Mouse (Mus musculus) ES-CJ7 (cell line): ENCODE data around the gene Adgrf4.

ENCODE experiments used
- DNase-seq: peaks from one replicate; pipeline ENCODE4 v3.0.0; 2011; ENCODE audit warnings: low read depth, low spot score

The Adgrf4 gene

DNA sequence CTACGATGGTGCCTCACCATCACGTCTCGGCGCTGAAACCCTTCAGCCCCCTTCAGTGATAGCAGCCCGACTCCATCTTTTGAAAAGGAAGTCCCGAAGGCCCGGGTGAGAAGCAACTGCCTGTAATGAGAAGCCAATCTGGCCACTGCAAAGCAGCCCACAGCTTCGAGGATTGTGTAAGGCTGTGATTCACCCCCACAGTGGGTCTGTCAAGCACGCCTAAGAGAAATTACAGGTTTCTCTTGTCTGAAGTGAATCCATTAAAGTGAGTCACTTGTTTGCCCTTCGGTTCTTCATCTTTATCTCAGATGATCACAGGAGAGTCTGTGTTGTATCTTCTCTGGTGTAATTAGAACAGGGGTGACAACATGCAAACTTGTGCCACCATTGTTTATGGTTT is at the start of gene Adgrf4:
Gene Adgrf4, minus strand, starts transcription at position 149 of the 400 bp plus-strand sequence.
- no peak for DNase-seq

DNA sequence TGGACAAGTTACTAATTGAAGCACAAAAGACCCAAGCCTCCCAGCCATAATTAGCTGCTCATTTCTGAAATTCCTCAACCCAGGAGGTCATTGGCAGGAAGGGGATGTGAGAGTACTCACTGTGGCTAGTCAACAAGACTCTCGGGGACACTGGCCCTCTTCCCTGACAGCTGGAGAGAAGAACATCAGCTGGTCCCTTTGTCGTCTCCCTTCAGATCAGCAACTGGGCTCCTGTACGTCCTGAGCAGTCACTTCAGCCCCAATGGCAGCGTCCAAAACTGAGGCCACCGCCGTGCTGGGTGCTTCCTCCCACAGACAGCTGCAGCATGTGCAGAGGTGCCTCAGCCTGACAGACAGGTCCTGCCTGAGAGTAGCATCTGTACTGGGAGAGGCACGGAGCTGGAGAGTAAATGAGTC is 49.7 kb upstream of the Adgrf4 start, which contains the start of gene Adgrf2:
Gene Adgrf2, minus strand, starts transcription at position 379 of the 417 bp plus-strand sequence.
- no peak for DNase-seq

GRCm38 (mm10) chr17:42738794-42739193 is 46.7 kb upstream of the Adgrf4 start:
- no peak for DNase-seq

DNA sequence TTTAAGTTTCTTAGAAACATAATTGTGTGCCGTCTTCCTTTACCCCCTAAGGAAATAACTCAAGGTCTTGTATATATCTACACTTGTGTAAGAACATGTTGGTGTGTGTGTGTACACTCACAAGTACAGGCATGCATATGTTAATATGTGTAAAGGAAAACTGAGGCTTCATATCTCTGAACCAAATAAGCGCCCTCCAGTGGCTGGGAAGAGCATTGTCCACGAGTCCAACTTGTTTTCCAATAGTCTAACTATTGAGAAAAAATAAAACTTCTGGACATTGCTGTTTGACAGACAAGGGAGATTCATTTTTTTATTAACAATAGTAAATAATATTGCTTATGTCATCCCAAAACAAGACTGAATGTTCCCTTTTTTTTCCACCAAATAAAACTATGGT is 25.1 kb upstream of the Adgrf4 start:
- peak; percentile 17 for DNase-seq

- DNase-seq = no peak
Observed at GRCm38 (mm10) chr17:42714991-42715390, 22.9 kb upstream of the Adgrf4 start.

DNA sequence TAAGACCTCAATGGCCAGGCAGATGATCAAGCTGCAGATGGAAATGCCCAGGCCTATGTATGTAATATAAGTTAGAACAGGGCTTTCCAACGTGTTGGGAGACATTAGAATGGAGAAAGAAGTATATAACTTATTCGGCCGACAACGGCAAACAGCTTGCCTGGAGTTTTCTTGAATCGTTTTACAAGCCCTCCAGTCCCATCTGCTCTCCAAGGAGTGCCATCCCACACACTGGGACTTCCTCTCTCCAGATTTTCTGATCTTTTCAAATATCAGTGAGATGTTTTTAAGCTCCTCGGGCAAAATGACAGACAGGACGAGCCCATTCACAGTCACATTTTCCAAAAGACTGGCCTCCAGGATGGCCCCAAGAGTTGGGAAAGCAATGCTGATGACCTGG is 18.6 kb upstream of the Adgrf4 start:
- no peak for DNase-seq

DNA sequence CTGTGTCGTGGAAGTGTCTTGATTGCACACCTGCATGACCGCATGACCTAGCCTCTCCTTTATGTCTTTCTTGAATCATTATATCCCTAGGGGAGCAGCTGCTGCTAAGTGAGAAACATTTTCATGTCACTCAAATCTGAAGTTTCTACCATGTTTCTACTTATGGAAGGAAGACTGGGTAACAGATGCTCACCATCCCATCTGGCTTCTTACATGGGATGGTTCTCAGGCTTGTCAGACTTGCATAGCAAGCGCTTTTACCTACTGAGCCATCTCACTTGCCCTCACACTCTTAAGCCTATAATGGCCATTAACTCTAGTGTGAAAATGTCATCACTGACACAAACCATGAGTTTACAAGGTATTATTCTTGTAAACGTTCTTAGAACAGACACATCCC is 13.5 kb upstream of the Adgrf4 start:
- no peak for DNase-seq

DNA sequence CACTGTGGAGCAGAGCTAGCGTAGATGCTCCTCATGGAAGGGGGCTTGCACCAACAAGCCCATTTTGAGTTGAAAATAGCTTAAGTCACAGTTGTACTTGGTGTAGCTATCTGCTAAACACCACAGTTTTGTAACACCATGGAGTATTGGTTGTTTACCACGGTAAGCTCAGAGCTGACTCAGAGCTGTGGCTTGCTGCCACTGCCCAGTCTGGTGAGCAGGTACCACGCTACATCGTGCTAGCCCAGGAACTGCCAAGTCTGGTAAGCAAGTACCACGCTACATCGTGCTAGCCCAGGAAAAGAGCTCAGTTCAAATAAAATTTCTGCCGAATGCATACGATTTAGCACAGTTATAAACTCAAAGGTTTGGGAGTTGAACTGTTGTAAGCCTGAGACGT is 10.1 kb upstream of the Adgrf4 start:
- DNase-seq = no peak

DNA sequence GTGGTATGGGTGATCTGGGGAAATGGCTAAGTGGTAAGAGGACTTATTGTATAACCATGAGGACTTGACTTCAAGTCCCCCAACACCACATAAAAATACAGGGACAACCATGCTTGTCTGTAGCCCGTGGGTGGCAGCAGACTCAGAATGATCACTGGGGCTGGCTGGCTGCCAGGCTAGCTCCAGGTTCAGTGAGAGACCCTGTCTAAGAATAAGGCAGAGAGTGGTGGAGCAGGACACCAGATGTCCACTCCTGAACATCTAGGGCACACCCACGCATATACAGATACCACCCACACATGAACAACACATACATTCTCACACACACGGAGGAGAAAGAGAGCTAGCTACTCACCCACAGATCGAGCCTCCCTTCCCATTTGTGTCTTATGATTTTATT is 2.6 kb upstream of the Adgrf4 start:
- no peak for DNase-seq

DNA sequence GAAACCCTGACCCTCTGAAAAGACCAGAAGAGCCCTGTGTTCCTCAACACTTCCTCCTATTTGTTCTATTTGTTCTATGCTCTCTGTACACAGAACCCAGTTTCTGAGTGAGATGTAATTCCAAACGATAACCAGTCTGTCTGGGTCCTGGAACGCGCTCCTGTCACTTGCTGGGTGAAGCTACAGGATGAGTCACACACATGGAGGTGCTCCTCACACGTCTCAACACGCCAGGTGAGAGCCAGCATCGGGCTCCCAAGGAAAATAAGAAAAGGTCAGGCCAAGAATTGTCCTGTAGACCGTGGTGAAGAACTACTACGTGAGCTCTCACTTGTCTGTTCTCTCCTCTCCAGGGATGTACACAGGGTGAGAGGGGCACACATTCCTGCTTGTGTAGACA is 1.6 kb downstream of the Adgrf4 start:
- no peak for DNase-seq

DNA sequence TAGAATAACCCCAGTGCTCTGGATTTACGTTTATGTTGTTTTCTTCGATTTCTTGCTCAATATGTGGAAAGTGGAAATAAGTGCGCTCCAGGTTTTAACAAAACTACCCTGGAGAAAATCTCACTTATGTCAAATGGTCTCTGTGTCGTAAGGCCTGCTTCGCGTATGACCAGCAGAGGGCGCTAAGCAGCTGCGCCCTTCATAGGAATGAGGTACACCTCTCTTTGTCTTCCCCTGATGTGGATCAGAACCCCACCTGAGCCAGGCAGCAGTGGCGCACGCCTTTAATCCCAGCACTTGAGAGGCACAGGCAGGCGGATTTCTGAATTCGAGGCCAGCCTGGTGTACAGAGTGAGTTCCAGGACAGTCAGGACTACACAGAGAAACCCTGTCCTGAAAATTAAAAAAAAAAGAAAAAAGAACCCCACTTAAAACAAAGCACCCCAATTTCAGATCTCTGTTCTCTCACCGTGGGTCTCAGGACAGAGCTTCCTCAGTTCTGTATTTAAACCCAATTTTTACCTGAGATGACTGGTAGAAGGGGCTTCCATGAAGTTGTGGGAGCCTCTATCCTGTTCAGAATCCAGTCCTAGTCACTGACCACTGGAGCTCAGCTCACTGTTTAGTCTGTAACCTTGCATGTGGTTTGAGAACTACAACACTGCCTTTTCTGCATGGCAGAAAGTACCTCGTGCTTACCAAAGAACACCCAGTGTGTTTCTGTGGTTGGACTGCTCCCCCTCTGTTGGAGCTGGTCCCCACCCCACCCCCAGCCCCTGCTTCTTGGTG is 33.3 kb downstream of the Adgrf4 start:
- peak; percentile 75 for DNase-seq

DNA sequence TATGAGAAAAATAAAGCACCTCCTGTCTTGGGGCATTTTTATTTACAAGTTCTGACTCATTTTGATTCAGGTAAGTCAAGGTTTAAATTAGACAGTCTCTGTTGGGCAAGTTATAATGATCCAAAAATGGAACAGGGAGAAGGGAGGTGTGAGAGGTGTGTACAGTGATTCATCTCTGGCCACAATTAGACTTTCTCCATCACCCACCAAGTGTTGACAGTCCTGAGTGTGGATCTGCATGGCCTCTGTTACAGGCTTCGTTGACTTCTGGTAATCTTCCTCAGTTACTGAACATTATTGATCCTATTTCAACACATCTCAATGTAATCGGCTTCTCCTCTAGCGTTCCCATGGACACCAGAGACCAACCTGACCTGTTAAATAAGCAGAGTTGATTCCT is 48.7 kb downstream of the Adgrf4 start:
- no peak for DNase-seq

GRCm38 (mm10) chr17:42630206-42630605 is 61.9 kb downstream of the Adgrf4 start:
- DNase-seq = no peak

DNA sequence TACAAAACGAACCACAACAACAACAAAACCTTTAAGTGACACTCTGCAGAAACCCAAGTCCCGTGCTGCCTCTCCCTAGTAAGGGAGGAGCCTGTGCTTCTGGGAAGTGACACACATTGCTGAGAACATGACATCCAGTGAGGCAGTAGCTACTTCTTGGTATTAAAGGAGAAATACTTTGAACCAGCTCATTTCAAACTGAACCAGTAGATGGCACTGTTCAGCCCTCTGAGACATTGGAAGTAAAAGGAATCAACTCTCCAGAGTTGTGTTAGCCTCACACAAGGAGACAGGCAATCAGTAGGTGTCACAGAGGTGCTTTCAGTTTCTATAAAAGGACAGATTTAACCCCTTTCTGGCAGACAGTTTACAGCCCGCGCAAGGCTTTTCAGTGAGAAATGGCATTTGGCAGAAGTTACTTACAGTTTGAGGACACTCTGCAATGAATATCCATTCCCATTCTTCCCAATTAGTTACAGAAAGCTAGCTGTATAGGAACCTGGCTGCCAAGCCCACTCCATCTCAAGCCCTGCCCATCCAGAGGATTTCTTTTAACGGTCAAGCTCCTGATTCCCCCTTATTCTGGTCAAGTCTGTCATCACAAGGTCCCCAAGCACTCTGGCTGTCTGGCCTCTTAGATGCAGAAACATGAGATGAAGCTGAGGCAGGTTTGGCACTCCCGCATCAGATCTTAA is 78.9 kb downstream of the Adgrf4 start:
- DNase-seq = peak; percentile 84

DNA sequence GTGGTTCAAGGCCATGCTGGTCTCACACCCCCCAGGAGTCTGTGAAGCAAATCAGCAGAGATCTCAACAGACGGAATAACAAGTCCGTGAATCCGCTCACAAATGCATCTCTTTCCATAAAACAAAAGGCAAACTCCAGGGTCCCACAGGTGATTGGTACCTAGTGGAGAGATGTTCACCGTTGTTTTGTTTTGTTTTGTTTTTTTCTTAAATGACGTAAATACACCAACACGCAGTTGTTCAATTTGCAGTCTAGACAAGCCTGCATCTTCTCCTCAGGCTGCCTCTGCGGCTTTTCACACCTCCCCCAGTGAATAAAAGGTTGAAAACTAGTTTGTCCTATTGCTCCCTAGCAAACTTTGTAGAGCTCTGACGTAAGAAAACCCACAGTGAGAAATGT is 80.8 kb downstream of the Adgrf4 start, which contains the start of gene Opn5:
Gene Opn5, minus strand, starts transcription at position 101 of the 400 bp plus-strand sequence.
- DNase-seq = no peak

DNA sequence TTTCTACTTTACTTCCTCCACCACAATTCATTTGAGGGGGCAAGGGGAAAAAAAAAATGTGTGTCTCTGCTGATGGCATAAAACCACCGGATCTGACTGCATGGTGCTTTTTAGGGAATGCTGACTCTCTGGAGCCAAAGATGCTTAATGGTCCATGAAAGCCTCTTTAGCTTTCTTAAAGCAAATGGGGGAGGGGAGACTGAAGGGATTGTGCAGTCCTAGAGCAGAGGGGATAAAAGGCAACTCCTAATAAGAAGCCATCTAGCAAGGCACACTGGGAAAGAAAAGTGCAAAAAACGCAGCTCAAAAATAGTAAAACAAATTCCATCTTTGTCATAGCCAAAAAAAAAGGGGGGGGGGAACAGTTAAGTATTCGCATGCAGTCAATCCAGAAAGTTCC is 83.8 kb downstream of the Adgrf4 start:
- no peak for DNase-seq
